Mouse (Mus musculus) midbrain, embryonic 10.5 days (tissue): ENCODE results near the gene Slc38a11. TPM values are rescaled to one million over a fixed set of nuclear protein-coding genes. Genes with fewer than 3 reads are reported as not detected.
A peak's percentile ranks its signal among the peaks of the same experiment; 100 is the strongest.

ENCODE experiments used
- DNase-seq: peaks from one replicate; pipeline ENCODE4 v3.0.0-alpha.2; 2017; ENCODE audit warnings: low spot score
- H3K27ac ChIP-seq: fragments of 300-500 bp; sonication (generic); replicated peaks from 2 replicates; pipeline ENCODE4 v1.5.1; 2016; ENCODE audit warnings: mild to moderate bottlenecking
- H3K27me3 ChIP-seq: fragments of 300-500 bp; sonication (generic); 2 replicates; pipeline ENCODE4 v1.6.1; 2016; ENCODE audit warnings: low read depth, mild to moderate bottlenecking; ENCODE audit not compliant: poor library complexity, severe bottlenecking
- H3K36me3 ChIP-seq: fragments of 300-500 bp; sonication (generic); 2 replicates; pipeline ENCODE4 v1.6.1; 2016; ENCODE audit warnings: mild to moderate bottlenecking, moderate library complexity
- H3K4me1 ChIP-seq: fragments of 300-500 bp; sonication (generic); 2 replicates; pipeline ENCODE4 v1.6.1; 2016
- H3K4me3 ChIP-seq: fragments of 300-500 bp; sonication (generic); 2 replicates; pipeline ENCODE4 v1.5.1; 2016; ENCODE audit warnings: mild to moderate bottlenecking, moderate library complexity
- H3K9me3 ChIP-seq: fragments of 300-500 bp; sonication (generic); replicated peaks from 2 replicates; pipeline ENCODE4 v1.6.1; 2016; ENCODE audit warnings: mild to moderate bottlenecking
- WGBS: fragments of 180-500 bp; shearing (Covaris S2); methylation state at CpG from one replicate; pipeline ENCODE4 v1.1.7; 2016; 5-methylcytosine and 5-hydroxymethylcytosine counted together
- polyA plus RNA-seq: library from polyadenylated mRNA; unstranded; fragments of >200 nt; fragmentation: Nextera tagmentation; extraction: Ambion mirVana; gene quantifications from 2 replicates; pipeline ENCODE4 v1.2.1, GENCODE M21; 2016

The Slc38a11 gene
- polyA plus RNA-seq, 1 experiment from 2014 or later: 0.28 TPM

- no peak overlapping the region for H3K4me3 ChIP-seq
- DNase-seq: peak; percentile 15
- 46% methylated on average over 9 of the region's 9 CpGs for WGBS
- peaks cover 55% of the 10 kb centered on the region for H3K27me3 ChIP-seq
- no peaks in the 10 kb centered on the region for H3K36me3 ChIP-seq
- H3K4me1 ChIP-seq: peaks cover 41% of the 10 kb centered on the region
- no peaks in the 10 kb centered on the region for H3K9me3 ChIP-seq
- H3K27ac ChIP-seq: peak overlapping the region; percentile 38; the same call in 1 of the 2 replicates
Observed at GRCm38 (mm10) chr2:65360736-65361475, 2.9 kb downstream of the Slc38a11 start.

- Histone ChIP-seq H3K4me1 (peaks cover 4% of the 10 kb centered on the region; the same call in 1 of the 2 replicates), H3K4me3 (no peak overlapping the region), H3K27me3 (no peaks in the 10 kb centered on the region), H3K36me3 (no peaks in the 10 kb centered on the region), H3K27ac (no peak overlapping the region), H3K9me3 (no peaks in the 10 kb centered on the region)
- no peak for DNase-seq
- WGBS: 71% methylated on average over 4 of the region's 4 CpGs
Observed at GRCm38 (mm10) chr2:65347367-65347766, 16.5 kb downstream of the Slc38a11 start.

- Histone ChIP-seq H3K27ac (no peak overlapping the region), H3K4me3 (no peak overlapping the region), H3K4me1 (peaks cover 4% of the 10 kb centered on the region; the same call in 1 of the 2 replicates), H3K27me3 (no peaks in the 10 kb centered on the region), H3K36me3 (no peaks in the 10 kb centered on the region), H3K9me3 (no peaks in the 10 kb centered on the region)
- no peak for DNase-seq
- 77% methylated on average over 1 of the region's 1 CpGs for WGBS
Observed at GRCm38 (mm10) chr2:65346915-65347314, 16.9 kb downstream of the Slc38a11 start.

GRCm38 (mm10) chr2:65346037-65346436 lies 17.8 kb downstream of the Slc38a11 start:
- Histone ChIP-seq H3K27ac (no peak overlapping the region), H3K9me3 (no peaks in the 10 kb centered on the region), H3K36me3 (no peaks in the 10 kb centered on the region), H3K27me3 (no peaks in the 10 kb centered on the region), H3K4me3 (no peak overlapping the region), H3K4me1 (peaks cover 5% of the 10 kb centered on the region)
- no peak for DNase-seq
- 91% methylated on average over 5 of the region's 5 CpGs for WGBS

- Histone ChIP-seq H3K36me3 (no peaks in the 10 kb centered on the region), H3K9me3 (no peaks in the 10 kb centered on the region), H3K27me3 (no peaks in the 10 kb centered on the region), H3K4me3 (no peak overlapping the region), H3K27ac (no peak overlapping the region), H3K4me1 (peaks cover 12% of the 10 kb centered on the region)
- 73% methylated on average over 10 of the region's 10 CpGs for WGBS
- DNase-seq: no peak
Observed at GRCm38 (mm10) chr2:65342057-65342456, 21.8 kb downstream of the Slc38a11 start.

GRCm38 (mm10) chr2:65340839-65341238 lies 23.0 kb downstream of the Slc38a11 start:
- DNase-seq: no peak
- 62% methylated on average over 3 of the region's 3 CpGs for WGBS
- no peak overlapping the region for H3K27ac ChIP-seq
- H3K4me1 ChIP-seq: peaks cover 12% of the 10 kb centered on the region
- H3K27me3 ChIP-seq: no peaks in the 10 kb centered on the region
- H3K9me3 ChIP-seq: no peaks in the 10 kb centered on the region
- H3K36me3 ChIP-seq: no peaks in the 10 kb centered on the region
- no peak overlapping the region for H3K4me3 ChIP-seq

GRCm38 (mm10) chr2:65337378-65338140 lies 26.3 kb downstream of the Slc38a11 start:
- no peak overlapping the region for H3K4me3 ChIP-seq
- no peak overlapping the region; the same call in 1 of the 2 replicates for H3K27ac ChIP-seq
- no peaks in the 10 kb centered on the region for H3K36me3 ChIP-seq
- peak; percentile 46 for DNase-seq
- 24% methylated on average over 14 of the region's 14 CpGs for WGBS
- no peaks in the 10 kb centered on the region for H3K9me3 ChIP-seq
- H3K4me1 ChIP-seq: peaks cover 12% of the 10 kb centered on the region
- H3K27me3 ChIP-seq: no peaks in the 10 kb centered on the region

GRCm38 (mm10) chr2:65336608-65337007 lies 27.2 kb downstream of the Slc38a11 start:
- H3K27ac ChIP-seq: no peak overlapping the region
- no peak overlapping the region for H3K4me3 ChIP-seq
- 96% methylated on average over 3 of the region's 3 CpGs for WGBS
- H3K9me3 ChIP-seq: no peaks in the 10 kb centered on the region
- no peak for DNase-seq
- H3K36me3 ChIP-seq: no peaks in the 10 kb centered on the region
- no peaks in the 10 kb centered on the region for H3K27me3 ChIP-seq
- H3K4me1 ChIP-seq: peaks cover 12% of the 10 kb centered on the region

GRCm38 (mm10) chr2:65334091-65334490 lies 29.7 kb downstream of the Slc38a11 start:
- H3K4me3 ChIP-seq: no peak overlapping the region
- H3K9me3 ChIP-seq: no peaks in the 10 kb centered on the region
- no peak for DNase-seq
- H3K27me3 ChIP-seq: no peaks in the 10 kb centered on the region
- 87% methylated on average over 9 of the region's 9 CpGs for WGBS
- no peaks in the 10 kb centered on the region for H3K36me3 ChIP-seq
- peaks cover 8% of the 10 kb centered on the region for H3K4me1 ChIP-seq
- H3K27ac ChIP-seq: no peak overlapping the region

- no peak overlapping the region for H3K4me3 ChIP-seq
- no peaks in the 10 kb centered on the region for H3K9me3 ChIP-seq
- H3K27me3 ChIP-seq: no peaks in the 10 kb centered on the region
- H3K4me1 ChIP-seq: no peaks in the 10 kb centered on the region
- DNase-seq: peak; percentile 24
- 77% methylated on average over 2 of the region's 2 CpGs for WGBS
- H3K27ac ChIP-seq: no peak overlapping the region
- H3K36me3 ChIP-seq: no peaks in the 10 kb centered on the region
Observed at GRCm38 (mm10) chr2:65331321-65331720, 32.5 kb downstream of the Slc38a11 start.

GRCm38 (mm10) chr2:65321998-65322754 lies 41.7 kb downstream of the Slc38a11 start:
- no peaks in the 10 kb centered on the region for H3K9me3 ChIP-seq
- no peak for DNase-seq
- no peak overlapping the region for H3K4me3 ChIP-seq
- peak overlapping the region; percentile 33; the same call in 1 of the 2 replicates for H3K27ac ChIP-seq
- no peaks in the 10 kb centered on the region for H3K36me3 ChIP-seq
- H3K27me3 ChIP-seq: no peaks in the 10 kb centered on the region
- 77% methylated on average over 6 of the region's 6 CpGs for WGBS
- 0 out of 2 replicates have a peak, but pooled peaks cover 8% of the 10 kb centered on the region for H3K4me1 ChIP-seq

GRCm38 (mm10) chr2:65320975-65321374 lies 42.9 kb downstream of the Slc38a11 start:
- WGBS: 86% methylated on average over 2 of the region's 2 CpGs
- no peaks in the 10 kb centered on the region for H3K36me3 ChIP-seq
- no peak overlapping the region for H3K27ac ChIP-seq
- H3K4me1 ChIP-seq: 0 out of 2 replicates have a peak, but pooled peaks cover 8% of the 10 kb centered on the region
- H3K9me3 ChIP-seq: no peaks in the 10 kb centered on the region
- DNase-seq: no peak
- H3K4me3 ChIP-seq: no peak overlapping the region
- no peaks in the 10 kb centered on the region for H3K27me3 ChIP-seq
